Mouse (Mus musculus): ENCODE data around the gene Immt. TPM values are rescaled to one million over a fixed set of nuclear protein-coding genes. Genes with fewer than 3 reads are reported as not detected.
"Not testable (repeated sequence)": the region's sequence is repeated elsewhere in the genome, so short reads cannot be mapped to it uniquely, and the experiment has no call there.

Immt gene
- total RNA-seq, 2 experiments from 2014 or later: 126 to 150 TPM

DNA sequence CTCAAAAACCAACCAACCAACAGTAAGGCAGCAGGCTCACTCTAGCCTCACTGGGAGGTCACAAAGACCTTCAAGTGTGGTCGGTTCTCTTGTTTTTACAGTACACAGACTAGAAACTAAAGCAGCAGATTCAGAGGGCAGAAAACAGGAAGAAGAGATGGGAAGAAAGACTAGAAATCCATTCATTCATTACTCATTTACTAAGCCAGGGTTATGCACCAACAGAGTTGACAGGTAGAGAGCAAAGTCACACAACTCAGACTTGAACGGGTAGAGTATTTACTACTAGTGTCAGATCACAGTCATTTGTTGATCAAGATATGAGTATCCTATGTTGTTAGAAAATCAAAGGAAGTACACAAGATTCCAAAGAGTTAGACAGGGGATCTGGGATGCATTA is 18.3 kb upstream of the Immt start:
- TF ChIP-seq CTCF (IDR thresholded peaks at IDR 0.05): no peak
- Histone ChIP-seq H3K27ac (no peak overlapping the region), H3K4me3 (no peak overlapping the region)
- DNase-seq (ENCODE audit: extremely low spot score in 1 of 2, low spot score in 2 of 2): no peak
- intact Hi-C loops (cut with DNase I): no loop called here

DNA sequence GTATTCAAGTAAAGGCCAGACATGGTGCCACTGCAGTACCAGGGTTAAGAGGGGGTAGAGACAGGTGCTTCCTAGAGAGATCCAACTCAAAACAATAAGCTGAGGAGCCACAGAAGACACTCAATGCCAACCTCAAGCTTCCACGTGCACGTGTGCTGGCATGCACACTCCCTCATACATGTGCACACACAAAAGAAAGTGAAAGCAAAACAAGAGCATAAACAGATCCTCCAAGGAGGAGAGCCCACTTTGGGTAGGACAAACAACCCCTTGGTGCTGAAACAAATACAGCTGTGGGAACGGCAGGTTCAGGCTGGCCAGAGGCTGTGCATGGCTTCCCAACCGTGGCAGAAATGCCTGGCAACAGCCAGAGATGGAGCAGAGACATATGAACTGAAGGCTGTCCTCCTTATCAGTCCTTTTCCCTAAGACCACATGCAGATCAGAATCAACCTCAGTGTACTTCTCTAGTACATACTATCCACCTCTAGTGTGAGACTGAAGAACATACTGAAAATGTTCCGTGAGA is 11.3 kb upstream of the Immt start:
- no peak for TF ChIP-seq CTCF (IDR thresholded peaks at IDR 0.05)
- Histone ChIP-seq H3K4me3 (no peak overlapping the region), H3K27ac (no peak overlapping the region)
- intact Hi-C loops (cut with DNase I): loop anchor here (5.0 to 10.0 kb wide), 2 partner anchors 278 to 545 kb away; partner anchors contain the start of genes Chmp3 and Krcc1
- DNase-seq (ENCODE audit: extremely low spot score in 1 of 2, low spot score in 2 of 2): no peak

DNA sequence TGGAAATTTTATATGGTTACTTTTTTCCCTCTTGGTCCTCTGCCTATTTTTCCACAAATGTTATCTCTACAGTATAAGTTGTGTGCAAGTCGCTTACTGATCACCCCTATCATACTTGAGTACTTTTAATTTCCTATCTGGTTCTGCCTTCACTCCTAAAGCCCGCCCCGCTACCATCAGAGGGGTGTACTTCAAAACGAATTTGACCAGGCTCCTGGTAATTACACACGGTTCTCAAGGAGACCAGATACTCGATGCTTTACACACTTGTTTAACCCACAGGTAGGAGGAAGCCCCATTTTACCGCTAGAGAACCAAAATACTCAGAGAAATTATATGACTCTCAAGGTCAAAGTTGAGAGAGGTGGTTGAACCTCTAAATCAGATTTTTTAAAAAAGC is 8.0 kb upstream of the Immt start:
- H3K27ac ChIP-seq: peak overlapping the region; percentile 77
- peak overlapping the region; percentile 84 for H3K4me3 ChIP-seq
- intact Hi-C loops (cut with DNase I): loop anchor here (5.0 to 10.0 kb wide), 2 partner anchors 281 to 548 kb away; partner anchors contain the start of genes Chmp3 and Krcc1
- no peak for DNase-seq (ENCODE audit: extremely low spot score in 1 of 2, low spot score in 2 of 2)
- TF ChIP-seq CTCF (IDR thresholded peaks at IDR 0.05): no peak

DNA sequence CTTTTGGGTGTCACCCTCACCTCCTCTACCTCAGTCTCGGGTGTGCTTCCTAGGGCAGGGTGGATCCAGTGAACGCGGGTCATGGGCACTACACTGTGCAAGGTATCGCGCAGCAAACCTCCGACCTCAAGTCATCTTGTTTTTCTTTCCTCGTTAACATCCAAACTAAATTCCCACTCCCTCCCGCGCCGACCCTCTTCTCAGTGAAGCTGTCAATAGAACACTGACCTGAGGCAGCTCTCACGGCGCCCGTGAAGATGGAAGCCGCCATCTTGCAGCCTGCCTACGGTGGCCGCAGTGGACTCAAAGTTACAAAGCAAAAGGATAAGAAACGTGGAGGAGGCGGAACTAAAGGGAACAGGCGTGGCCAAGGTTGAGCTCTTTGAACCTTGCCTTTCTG is 7.6 kb upstream of the Immt start:
- TF ChIP-seq CTCF (IDR thresholded peaks at IDR 0.05): no peak
- DNase-seq (ENCODE audit: extremely low spot score in 1 of 2, low spot score in 2 of 2): peak; percentile 87 to 91
- H3K27ac ChIP-seq: peak overlapping the region; percentile 77
- H3K4me3 ChIP-seq: peak overlapping the region; percentile 84
- intact Hi-C loops (cut with DNase I): loop anchor here (5.0 to 10.0 kb wide), 2 partner anchors 281 to 549 kb away; partner anchors contain the start of genes Chmp3 and Krcc1

DNA sequence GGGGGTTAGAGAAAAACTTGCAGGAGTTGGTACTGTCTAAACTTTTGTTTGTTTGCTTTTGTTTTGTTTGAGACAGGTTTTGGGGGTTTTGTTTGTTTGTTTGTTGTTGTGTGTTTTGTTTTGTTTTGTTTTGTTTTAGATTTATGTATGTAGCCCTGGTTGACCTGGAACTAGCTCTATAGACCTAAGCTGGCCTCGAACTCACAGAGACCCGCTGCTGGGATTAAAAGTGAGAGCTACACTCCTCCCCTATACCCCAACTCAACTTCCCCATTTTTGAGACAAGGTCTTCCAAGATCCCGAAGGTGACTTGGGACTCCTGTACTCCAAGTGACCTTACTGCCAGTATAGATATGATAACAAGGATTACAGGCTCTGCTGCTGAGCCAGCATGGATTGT is 7.2 kb upstream of the Immt start:
- no peak for TF ChIP-seq CTCF (IDR thresholded peaks at IDR 0.05)
- no peak for DNase-seq (ENCODE audit: extremely low spot score in 1 of 2, low spot score in 2 of 2)
- intact Hi-C loops (cut with DNase I): loop anchor here (5.0 to 10.0 kb wide), 2 partner anchors 282 to 549 kb away; partner anchors contain the start of genes Chmp3 and Krcc1
- peak overlapping the region; percentile 77; the same call in 1 of the 2 replicates for H3K27ac ChIP-seq
- peak overlapping the region; percentile 84 for H3K4me3 ChIP-seq

DNA sequence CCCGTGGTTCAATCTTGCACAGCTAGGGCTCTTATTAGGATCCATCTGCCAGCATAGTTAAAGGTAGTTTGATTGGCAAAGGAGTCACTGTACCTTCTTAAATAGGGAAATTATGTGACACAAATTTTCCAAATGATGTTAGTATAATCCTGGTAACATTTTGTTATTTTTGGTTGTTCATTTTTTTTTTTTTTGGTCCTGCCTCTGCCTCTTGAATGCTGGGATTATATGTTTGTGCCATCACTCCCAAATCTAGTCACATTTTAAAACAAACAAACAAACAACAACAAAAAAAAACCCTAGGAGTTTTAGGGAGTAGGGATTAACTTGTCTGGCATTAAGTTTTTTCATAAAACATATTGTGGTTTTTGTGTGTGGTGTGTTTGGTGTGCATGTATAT is 4.3 kb upstream of the Immt start, which contains the start of gene Mrpl35:
Gene Mrpl35, minus strand, starts transcription at position 101 of the 400 bp plus-strand sequence.
- Histone ChIP-seq H3K4me3 (no peak within 1 kb of the TSS), H3K27ac (no peak within 1 kb of the TSS)
- no peak for DNase-seq (ENCODE audit: extremely low spot score in 1 of 2, low spot score in 2 of 2)
- no peak for TF ChIP-seq CTCF (IDR thresholded peaks at IDR 0.05)
- intact Hi-C loops (cut with DNase I): loop anchor here (10.0 kb wide), 1 partner anchor 552 kb away; the partner anchor contains the start of gene Krcc1

DNA sequence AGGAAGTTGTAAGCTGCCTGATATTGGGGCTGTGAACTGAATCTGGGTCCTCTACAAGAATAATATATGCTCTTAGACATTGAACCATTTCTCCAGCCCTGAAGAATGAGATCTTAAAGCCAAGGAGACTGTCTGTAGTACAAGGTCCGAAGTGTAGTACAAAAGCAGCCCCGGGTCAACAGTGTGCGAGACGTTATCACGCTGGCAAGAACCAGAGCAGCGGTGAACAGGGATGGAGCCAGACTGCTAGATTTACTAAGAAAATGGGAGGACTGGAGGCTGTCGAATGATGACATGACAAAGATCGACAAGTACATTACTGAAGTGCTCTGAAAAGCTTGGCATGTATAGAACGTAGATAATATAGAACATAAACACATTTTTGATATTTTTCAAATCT is 1.4 kb upstream of the Immt start:
- no peak for TF ChIP-seq CTCF (IDR thresholded peaks at IDR 0.05)
- intact Hi-C loops (cut with DNase I): loop anchor here (10.0 kb wide), 1 partner anchor 555 kb away; the partner anchor contains the start of gene Krcc1
- no peak for DNase-seq (ENCODE audit: extremely low spot score in 1 of 2, low spot score in 2 of 2)
- Histone ChIP-seq H3K4me3 (no peak overlapping the region), H3K27ac (no peak overlapping the region)

DNA sequence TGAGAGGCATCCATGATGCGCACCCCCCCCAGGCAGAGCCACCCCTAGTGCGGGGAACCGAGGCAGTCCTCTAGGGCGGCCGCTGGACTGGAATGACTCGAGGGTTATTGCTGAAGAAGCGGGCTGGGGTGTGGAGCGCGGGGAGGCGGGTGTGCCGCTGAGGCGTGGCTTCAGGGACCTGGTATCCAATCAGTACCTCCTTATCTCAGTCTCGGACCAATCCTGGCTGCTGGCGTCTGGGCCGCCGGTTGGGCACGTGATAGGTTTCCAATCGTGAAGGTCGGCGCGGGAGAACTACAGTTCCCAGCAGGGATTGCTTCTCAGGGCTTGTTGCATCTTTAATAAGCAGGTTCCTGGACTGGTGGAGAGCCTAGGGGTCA is 440 bp downstream of the Immt start:
- intact Hi-C loops (cut with DNase I): no loop called here
- TF ChIP-seq CTCF (IDR thresholded peaks at IDR 0.05): no peak
- peak; percentile 90 to 95 for DNase-seq (ENCODE audit: extremely low spot score in 1 of 2, low spot score in 2 of 2)

DNA sequence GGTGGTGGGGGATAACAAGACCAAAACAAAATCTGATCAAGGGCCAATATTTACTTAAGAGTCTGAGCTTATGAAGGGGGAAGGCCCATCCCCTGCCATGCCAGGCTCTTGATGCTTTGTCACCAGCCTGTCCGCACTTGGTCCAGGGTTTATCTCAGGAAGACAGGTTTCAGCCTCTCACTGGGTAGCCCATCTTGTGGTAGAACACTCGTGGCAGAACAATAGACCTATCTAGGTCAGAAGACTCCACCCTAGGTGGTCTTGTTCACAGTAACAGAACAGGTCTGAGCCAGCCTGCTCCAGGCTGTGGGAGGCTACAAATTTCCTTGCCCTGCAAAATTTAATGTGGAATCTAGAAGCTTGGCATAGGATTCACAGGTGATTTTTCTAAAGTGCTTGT is 5.7 kb downstream of the Immt start:
- no peak for TF ChIP-seq CTCF (IDR thresholded peaks at IDR 0.05)
- intact Hi-C loops (cut with DNase I): no loop called here
- DNase-seq (ENCODE audit: extremely low spot score in 1 of 2, low spot score in 2 of 2): no peak
- Histone ChIP-seq H3K4me3 (no peak overlapping the region), H3K27ac (no peak overlapping the region)

More for the DNA sequence above, 440 bp downstream of the Immt start:
- Histone ChIP-seq H3K27ac (peak overlapping the region; percentile 99), H3K4me3 (peak overlapping the region; percentile 84)

DNA sequence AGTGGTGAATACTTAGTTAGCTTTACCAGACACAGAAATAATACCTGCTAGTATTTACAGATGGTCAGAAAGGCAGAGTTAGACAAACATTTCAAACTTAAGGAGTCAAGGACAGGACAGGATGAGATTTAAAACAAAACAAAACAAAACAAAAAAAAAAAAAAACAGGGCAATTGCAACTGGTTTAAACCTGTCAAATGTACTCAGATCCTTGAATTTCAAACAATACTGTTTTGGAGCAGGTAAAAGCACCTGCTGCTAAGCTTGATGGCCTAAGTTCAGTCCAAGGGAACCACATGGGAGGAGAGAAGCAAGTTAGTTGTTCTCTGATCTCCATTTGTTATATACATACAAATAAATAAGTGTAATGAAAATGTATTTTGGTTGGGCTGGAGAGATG is 8.7 kb downstream of the Immt start:
- H3K4me3 ChIP-seq: no peak overlapping the region
- H3K27ac ChIP-seq: no peak overlapping the region
- intact Hi-C loops (cut with DNase I): no loop called here
- DNase-seq (ENCODE audit: extremely low spot score in 1 of 2, low spot score in 2 of 2): no peak
- TF ChIP-seq CTCF (IDR thresholded peaks at IDR 0.05): no peak

DNA sequence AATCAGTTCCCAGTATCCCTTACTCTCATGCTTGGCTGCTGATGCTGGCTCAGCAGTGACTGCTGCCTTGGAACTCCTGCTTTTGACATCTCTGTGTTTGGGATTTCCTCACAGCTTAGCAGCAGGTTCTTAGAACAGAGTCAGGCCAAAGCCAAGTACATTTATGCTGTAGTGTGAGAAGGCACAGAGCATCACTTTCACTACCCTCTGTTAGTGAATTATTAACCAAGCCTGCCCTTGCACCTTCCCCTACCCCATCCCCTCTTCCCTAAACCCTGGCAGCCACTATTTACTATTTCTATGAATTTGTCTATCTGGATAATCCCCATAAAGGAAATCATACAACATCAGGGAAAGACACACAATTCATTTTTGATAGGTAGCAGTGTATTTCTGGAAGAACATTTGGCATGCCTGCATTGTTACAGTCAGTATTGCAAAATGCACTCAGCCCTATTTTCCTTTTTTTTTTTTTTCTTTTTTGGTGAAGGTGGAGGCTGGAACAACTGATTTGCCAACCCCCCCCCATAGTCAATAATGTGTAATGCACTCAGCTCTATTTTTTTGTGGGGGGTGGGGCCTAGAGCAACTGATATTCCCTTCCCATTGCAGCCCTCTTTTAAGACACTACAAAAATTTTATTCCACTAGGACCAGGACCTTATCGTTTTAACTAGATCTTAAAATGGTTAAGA is 9.6 kb downstream of the Immt start:
- intact Hi-C loops (cut with DNase I): no loop called here
- Histone ChIP-seq H3K27ac (no peak overlapping the region), H3K4me3 (no peak overlapping the region)
- no peak for TF ChIP-seq CTCF (IDR thresholded peaks at IDR 0.05)
- DNase-seq (ENCODE audit: extremely low spot score in 1 of 2, low spot score in 2 of 2): no peak

DNA sequence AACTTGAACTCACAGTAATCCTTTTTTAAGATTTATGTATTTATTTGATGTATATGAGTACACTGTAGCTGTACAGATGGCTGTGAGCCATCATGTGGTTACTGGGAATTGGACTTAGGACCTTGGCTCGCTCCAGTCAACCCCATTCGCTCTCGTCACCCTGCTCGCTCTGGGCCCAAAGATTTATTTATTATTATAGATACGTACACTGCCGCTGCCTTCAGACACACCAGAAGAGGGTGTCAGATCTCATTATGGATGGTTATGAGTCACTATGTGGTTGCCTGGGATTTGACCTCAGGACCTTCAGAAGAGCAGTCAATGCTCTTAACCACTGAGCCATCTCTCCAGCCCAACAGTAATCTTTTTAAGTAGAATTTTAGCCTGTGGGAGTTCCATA is 15.8 kb downstream of the Immt start:
- H3K27ac ChIP-seq; intact Hi-C loops (cut with DNase I); DNase-seq (ENCODE audit: extremely low spot score in 1 of 2, low spot score in 2 of 2); H3K4me3 ChIP-seq: not testable (repeated sequence)

All from left cerebral cortex, adult 2 months (tissue).